Mouse (Mus musculus) liver, embryonic 14.5 days (tissue): ENCODE measurements around the gene Syngr4.

Experiments
- CTCF ChIP-seq: IDR thresholded peaks from 2 replicates; pipeline ENCODE4 v1.5.1; 2016; ENCODE audit warnings: antibody characterized with exemption, low read depth, control low read depth
- EP300 ChIP-seq: IDR thresholded peaks from 2 replicates; pipeline ENCODE4 v1.6.1; 2016; ENCODE audit warnings: antibody characterized with exemption, low read depth

GRCm38 (mm10) chr7:45865925-45866910, 30.3 kb downstream of the Syngr4 start:
- TF ChIP-seq EP300, result no peak
- TF ChIP-seq CTCF, result no peak
